Mouse (Mus musculus) thymus, adult 18-20 months (tissue): ENCODE measurements around the gene Gje1.
A peak's percentile ranks its signal among the peaks of the same experiment; 100 is the strongest.

ENCODE experiments used
- DNase-seq, 2 experiments: peaks; one replicate each; pipeline ENCODE4 v3.0.0; 2022; ENCODE audit warnings: mixed read lengths in 2 of 2

Gene Gje1

GRCm38 (mm10) chr10:14718114-14718513 lies at the start of gene Gje1:
Gene Gje1, minus strand, starts transcription at chr10:14718214.
- no peak for DNase-seq

- DNase-seq = no peak
Measured at GRCm38 (mm10) chr10:14760618-14761017, 42.6 kb upstream of the Gje1 start.

GRCm38 (mm10) chr10:14759665-14760558 lies 41.9 kb upstream of the Gje1 start:
- DNase-seq = no peak

- no peak for DNase-seq
Measured at GRCm38 (mm10) chr10:14734285-14734684, 16.3 kb upstream of the Gje1 start.

GRCm38 (mm10) chr10:14725671-14726070 lies 7.7 kb upstream of the Gje1 start:
- no peak for DNase-seq

- peak; percentile 94 to 98 for DNase-seq
Measured at GRCm38 (mm10) chr10:14705072-14706066, 12.6 kb downstream of the Gje1 start, which contains the start of the genes Vta1 and Nmbr. Gene Vta1, minus strand, starts transcription at chr10:14705560. Gene Nmbr, plus strand, starts transcription at chr10:14705591.

- DNase-seq = no peak
Measured at GRCm38 (mm10) chr10:14703830-14704420, 14.1 kb downstream of the Gje1 start.

GRCm38 (mm10) chr10:14703239-14703638 lies 14.8 kb downstream of the Gje1 start:
- no peak for DNase-seq

- no peak for DNase-seq
Measured at GRCm38 (mm10) chr10:14690349-14690748, 27.7 kb downstream of the Gje1 start.

GRCm38 (mm10) chr10:14688785-14689442 lies 29.1 kb downstream of the Gje1 start:
- no peak for DNase-seq

GRCm38 (mm10) chr10:14685663-14686062 lies 32.4 kb downstream of the Gje1 start:
- no peak for DNase-seq

- DNase-seq = no peak
Measured at GRCm38 (mm10) chr10:14666147-14666546, 51.9 kb downstream of the Gje1 start.
